Mouse (Mus musculus): ENCODE data around the gene Adgra3. TPM values are rescaled to one million over a fixed set of nuclear protein-coding genes. Genes with fewer than 3 reads are reported as not detected.

Gene Adgra3
- polyA plus RNA-seq, 1 experiment from 2014 or later = 36.7 TPM

GRCm38 (mm10) chr5:50027001-50027400 is 31.8 kb downstream of the Adgra3 start:
- ATAC-seq (replicated peaks; ENCODE audit: low FRiP score, low read depth) = no peak
- Histone ChIP-seq H3K9ac (ENCODE audit: low read depth, low read length) (no peak overlapping the region), H3K9me3 (replicated peaks; ENCODE audit: low read length) (no peaks in the 10 kb centered on the region), H3K36me3 (ENCODE audit: insufficient read depth, low read length) (0 out of 2 replicates have a peak, but pooled peaks cover 13% of the 10 kb centered on the region), H3K4me3 (replicated peaks; ENCODE audit: low read depth, low read length) (no peak overlapping the region), H3K27ac (peak overlapping the region; percentile 10; the same call in 1 of the 2 replicates), H3K27me3 (ENCODE audit: insufficient read depth, low read length) (no peaks in the 10 kb centered on the region), H3K4me1 (replicated peaks; ENCODE audit: insufficient read depth, low read length) (peaks cover 31% of the 10 kb centered on the region), H3K4me2 (ENCODE audit: low read length) (no peak overlapping the region)
- 55% methylated on average over 7 of the region's 7 CpGs for WGBS
- DNase-seq (ENCODE audit: low spot score) = peak; percentile 54
- TF ChIP-seq CTCF (IDR thresholded peaks at IDR 0.05; ENCODE audit: low read depth) = no peak

- TF ChIP-seq CTCF (IDR thresholded peaks at IDR 0.05; ENCODE audit: low read depth) = no peak
- no peaks in the 10 kb centered on the region for H3K9me3 ChIP-seq (replicated peaks; ENCODE audit: low read length)
- H3K36me3 ChIP-seq (ENCODE audit: insufficient read depth, low read length) = 0 out of 2 replicates have a peak, but pooled peaks cover 13% of the 10 kb centered on the region
- peaks cover 29% of the 10 kb centered on the region; the same call in 1 of the 2 replicates for H3K4me1 ChIP-seq (replicated peaks; ENCODE audit: insufficient read depth, low read length)
- H3K4me2 ChIP-seq (ENCODE audit: low read length) = no peak overlapping the region
- 71% methylated on average over 3 of the region's 3 CpGs for WGBS
- no peaks in the 10 kb centered on the region for H3K27me3 ChIP-seq (ENCODE audit: insufficient read depth, low read length)
- no peak for ATAC-seq (replicated peaks; ENCODE audit: low FRiP score, low read depth)
- no peak overlapping the region for H3K9ac ChIP-seq (ENCODE audit: low read depth, low read length)
- H3K27ac ChIP-seq = no peak overlapping the region
- H3K4me3 ChIP-seq (replicated peaks; ENCODE audit: low read depth, low read length) = no peak overlapping the region
- DNase-seq (ENCODE audit: low spot score) = no peak
Observed at GRCm38 (mm10) chr5:50026148-50026547, 32.7 kb downstream of the Adgra3 start.

GRCm38 (mm10) chr5:50024097-50024496 is 34.7 kb downstream of the Adgra3 start:
- no peak for DNase-seq (ENCODE audit: low spot score)
- 92% methylated on average over 6 of the region's 6 CpGs for WGBS

GRCm38 (mm10) chr5:50015987-50016587 is 42.7 kb downstream of the Adgra3 start:
- H3K9me3 ChIP-seq (replicated peaks; ENCODE audit: low read length) = no peaks in the 10 kb centered on the region
- peaks cover 12% of the 10 kb centered on the region for H3K36me3 ChIP-seq (ENCODE audit: insufficient read depth, low read length)
- no peak overlapping the region for H3K4me2 ChIP-seq (ENCODE audit: low read length)
- DNase-seq (ENCODE audit: low spot score) (peak; percentile 68), ATAC-seq (replicated peaks; ENCODE audit: low FRiP score, low read depth) (no peak)
- WGBS = 52% methylated on average over 5 of the region's 5 CpGs
- no peak for TF ChIP-seq CTCF (IDR thresholded peaks at IDR 0.05; ENCODE audit: low read depth)
- no peaks in the 10 kb centered on the region for H3K27me3 ChIP-seq (ENCODE audit: insufficient read depth, low read length)
- H3K4me1 ChIP-seq (replicated peaks; ENCODE audit: insufficient read depth, low read length) = no peaks in the 10 kb centered on the region
- no peak overlapping the region for H3K27ac ChIP-seq
- H3K4me3 ChIP-seq (replicated peaks; ENCODE audit: low read depth, low read length) = no peak overlapping the region
- no peak overlapping the region for H3K9ac ChIP-seq (ENCODE audit: low read depth, low read length)

More at GRCm38 (mm10) chr5:50024097-50024496, 34.7 kb downstream of the Adgra3 start:
- Histone ChIP-seq H3K36me3 (ENCODE audit: insufficient read depth, low read length) (0 out of 2 replicates have a peak, but pooled peaks cover 13% of the 10 kb centered on the region), H3K9me3 (replicated peaks; ENCODE audit: low read length) (no peaks in the 10 kb centered on the region), H3K4me1 (replicated peaks; ENCODE audit: insufficient read depth, low read length) (peaks cover 23% of the 10 kb centered on the region; the same call in 1 of the 2 replicates), H3K4me2 (ENCODE audit: low read length) (no peak overlapping the region), H3K4me3 (replicated peaks; ENCODE audit: low read depth, low read length) (no peak overlapping the region), H3K27ac (no peak overlapping the region), H3K27me3 (ENCODE audit: insufficient read depth, low read length) (no peaks in the 10 kb centered on the region), H3K9ac (ENCODE audit: low read depth, low read length) (no peak overlapping the region)
- no peak for TF ChIP-seq CTCF (IDR thresholded peaks at IDR 0.05; ENCODE audit: low read depth)
- ATAC-seq (replicated peaks; ENCODE audit: low FRiP score, low read depth) = no peak

- Histone ChIP-seq H3K27me3 (ENCODE audit: insufficient read depth, low read length) (no peaks in the 10 kb centered on the region), H3K4me1 (replicated peaks; ENCODE audit: insufficient read depth, low read length) (no peaks in the 10 kb centered on the region), H3K4me2 (ENCODE audit: low read length) (no peak overlapping the region), H3K36me3 (ENCODE audit: insufficient read depth, low read length) (peaks cover 12% of the 10 kb centered on the region), H3K9ac (ENCODE audit: low read depth, low read length) (no peak overlapping the region), H3K9me3 (replicated peaks; ENCODE audit: low read length) (no peaks in the 10 kb centered on the region), H3K27ac (no peak overlapping the region), H3K4me3 (replicated peaks; ENCODE audit: low read depth, low read length) (no peak overlapping the region)
- ATAC-seq (replicated peaks; ENCODE audit: low FRiP score, low read depth) (no peak), DNase-seq (ENCODE audit: low spot score) (no peak)
- WGBS = 59% methylated on average over 5 of the region's 5 CpGs
- no peak for TF ChIP-seq CTCF (IDR thresholded peaks at IDR 0.05; ENCODE audit: low read depth)
Observed at GRCm38 (mm10) chr5:50015147-50015697, 43.6 kb downstream of the Adgra3 start.

- Histone ChIP-seq H3K4me1 (replicated peaks; ENCODE audit: insufficient read depth, low read length) (no peaks in the 10 kb centered on the region), H3K9ac (ENCODE audit: low read depth, low read length) (no peak overlapping the region), H3K27ac (no peak overlapping the region), H3K27me3 (ENCODE audit: insufficient read depth, low read length) (no peaks in the 10 kb centered on the region), H3K4me2 (ENCODE audit: low read length) (no peak overlapping the region), H3K9me3 (replicated peaks; ENCODE audit: low read length) (no peaks in the 10 kb centered on the region), H3K4me3 (replicated peaks; ENCODE audit: low read depth, low read length) (no peak overlapping the region), H3K36me3 (ENCODE audit: insufficient read depth, low read length) (peaks cover 12% of the 10 kb centered on the region)
- no peak for ATAC-seq (replicated peaks; ENCODE audit: low FRiP score, low read depth)
- TF ChIP-seq CTCF (IDR thresholded peaks at IDR 0.05; ENCODE audit: low read depth) = no peak
- DNase-seq (ENCODE audit: low spot score) = no peak
- WGBS = 67% methylated on average over 7 of the region's 7 CpGs
Observed at GRCm38 (mm10) chr5:50014658-50015057, 44.1 kb downstream of the Adgra3 start.

Measured in kidney, postnatal 0 days (tissue).